Mouse (Mus musculus) midbrain, embryonic 15.5 days (tissue): ENCODE measurements at regions not wholly inside any gene's neighbourhood (a gene's known extent, or its start where the extent isn't known, plus 50 kb on each side); places are given as distances from the start of the nearest gene placed in this dataset.
A peak's percentile ranks its signal among the peaks of the same experiment; 100 is the strongest.

Experiments used
- ATAC-seq: fragments of 200-750 bp; cut with Nextera tagmentation; replicated peaks from 2 replicates; pipeline ENCODE4 v1.8.0; 2017; ENCODE audit warnings: moderate TSS enrichment
- H3K27ac ChIP-seq: fragments of 300-500 bp; sonication (generic); 2 replicates; pipeline ENCODE4 v1.5.1; 2015; ENCODE audit warnings: mild to moderate bottlenecking, inconsistent platforms
- H3K27me3 ChIP-seq: fragments of 300-500 bp; sonication (generic); replicated peaks from 2 replicates; pipeline ENCODE4 v1.6.1; 2015; ENCODE audit warnings: inconsistent platforms
- H3K36me3 ChIP-seq: fragments of 300-500 bp; sonication (generic); replicated peaks from 2 replicates; pipeline ENCODE4 v1.6.1; 2015; ENCODE audit warnings: inconsistent platforms
- H3K4me1 ChIP-seq: fragments of 300-500 bp; sonication (generic); 2 replicates; pipeline ENCODE4 v1.6.1; 2015; ENCODE audit warnings: inconsistent platforms
- H3K4me2 ChIP-seq: fragments of 300-500 bp; sonication (generic); 2 replicates; pipeline ENCODE4 v1.6.1; 2015; ENCODE audit warnings: inconsistent platforms, mild to moderate bottlenecking, moderate library complexity
- H3K4me3 ChIP-seq: fragments of 300-500 bp; sonication (generic); 2 replicates; pipeline ENCODE4 v1.5.1; 2015; ENCODE audit warnings: mild to moderate bottlenecking, inconsistent platforms
- H3K9ac ChIP-seq: fragments of 300-500 bp; sonication (generic); 2 replicates; pipeline ENCODE4 v1.6.1; 2015; ENCODE audit warnings: mild to moderate bottlenecking, inconsistent platforms
- H3K9me3 ChIP-seq: fragments of 300-500 bp; sonication (generic); 2 replicates; pipeline ENCODE4 v1.6.1; 2016; ENCODE audit warnings: inconsistent platforms
- WGBS: fragments of 180-500 bp; shearing (Covaris S2); methylation state at CpG from one replicate; pipeline ENCODE4 v1.1.7; 2015; ENCODE audit warnings: mixed read lengths; 5-methylcytosine and 5-hydroxymethylcytosine counted together

- WGBS = 71% methylated on average over 2 of the region's 2 CpGs
- H3K27me3 ChIP-seq = no peaks in the 10 kb centered on the region
- ATAC-seq = no peak
Observed at GRCm38 (mm10) chr3:64898610-64899009, 54.0 kb upstream of the Vmn2r7 start.

GRCm38 (mm10) chr3:64901317-64901892 lies 56.8 kb upstream of the Vmn2r7 start:
- H3K9me3 ChIP-seq = no peaks in the 10 kb centered on the region
- WGBS = 47% methylated on average over 2 of the region's 2 CpGs
- H3K27me3 ChIP-seq = no peaks in the 10 kb centered on the region
- no peak overlapping the region for H3K9ac ChIP-seq
- H3K4me2 ChIP-seq = no peak overlapping the region
- no peaks in the 10 kb centered on the region for H3K36me3 ChIP-seq
- no peak overlapping the region for H3K4me3 ChIP-seq
- peak; percentile 75 for ATAC-seq
- H3K27ac ChIP-seq = no peak overlapping the region
- H3K4me1 ChIP-seq = no peaks in the 10 kb centered on the region

More at GRCm38 (mm10) chr3:64898610-64899009, 54.0 kb upstream of the Vmn2r7 start:
- Histone ChIP-seq H3K4me2 (no peak overlapping the region), H3K9me3 (no peaks in the 10 kb centered on the region), H3K36me3 (no peaks in the 10 kb centered on the region), H3K4me3 (no peak overlapping the region), H3K4me1 (no peaks in the 10 kb centered on the region), H3K9ac (no peak overlapping the region), H3K27ac (no peak overlapping the region)

- Histone ChIP-seq H3K4me2 (peak overlapping the region; percentile 82), H3K27ac (no peak overlapping the region), H3K4me1 (peaks cover 8% of the 10 kb centered on the region), H3K9ac (peak overlapping the region; percentile 55), H3K36me3 (no peaks in the 10 kb centered on the region), H3K9me3 (no peaks in the 10 kb centered on the region), H3K4me3 (peak overlapping the region; percentile 45), H3K27me3 (no peaks in the 10 kb centered on the region)
- peak; percentile 74 for ATAC-seq
- 6% methylated on average over 16 of the region's 16 CpGs for WGBS
Observed at GRCm38 (mm10) chr3:64949307-64949706, 104.7 kb upstream of the Vmn2r7 start.

DNA sequence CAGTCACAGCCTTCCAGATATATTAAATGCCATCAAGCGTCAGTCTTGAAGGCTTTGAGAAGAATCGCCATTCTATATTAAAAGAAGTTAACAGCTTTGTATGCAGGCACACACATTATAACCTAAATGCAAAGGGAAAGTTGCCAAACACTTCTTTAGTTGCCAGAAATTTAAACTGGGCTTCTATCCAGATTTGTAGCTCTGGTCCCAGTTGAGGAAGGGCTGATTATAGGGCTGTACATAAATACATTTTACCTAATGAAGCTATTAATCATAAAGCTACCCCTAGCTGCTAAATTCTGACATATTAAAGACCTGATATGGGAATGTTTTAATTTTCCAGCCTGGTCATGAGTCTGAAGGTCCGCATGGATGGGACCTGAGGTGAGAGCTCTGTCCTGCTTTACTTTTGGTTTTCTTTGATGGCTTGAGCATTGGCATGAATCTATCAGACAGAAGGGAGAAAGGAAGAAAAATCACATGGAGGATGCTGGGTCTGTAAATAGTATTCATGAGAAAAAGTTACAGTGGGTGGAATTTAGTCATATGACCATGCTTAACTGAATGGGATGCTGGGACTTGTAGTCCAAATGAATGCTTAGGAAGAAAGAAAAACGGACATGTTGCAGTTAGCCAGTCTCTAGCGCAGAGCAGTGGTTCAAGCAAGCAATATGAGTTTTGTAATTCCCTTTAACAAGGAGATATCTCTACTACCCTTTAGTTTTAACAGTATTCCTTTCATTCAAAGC lies 120.3 kb upstream of the Vmn2r7 start:
- H3K27ac ChIP-seq = no peak overlapping the region
- H3K9me3 ChIP-seq = no peaks in the 10 kb centered on the region
- 80% methylated on average over 5 of the region's 5 CpGs for WGBS
- no peak overlapping the region for H3K4me2 ChIP-seq
- H3K9ac ChIP-seq = no peak overlapping the region
- no peaks in the 10 kb centered on the region for H3K4me1 ChIP-seq
- H3K27me3 ChIP-seq = no peaks in the 10 kb centered on the region
- H3K4me3 ChIP-seq = no peak overlapping the region
- no peaks in the 10 kb centered on the region for H3K36me3 ChIP-seq
- ATAC-seq = no peak

DNA sequence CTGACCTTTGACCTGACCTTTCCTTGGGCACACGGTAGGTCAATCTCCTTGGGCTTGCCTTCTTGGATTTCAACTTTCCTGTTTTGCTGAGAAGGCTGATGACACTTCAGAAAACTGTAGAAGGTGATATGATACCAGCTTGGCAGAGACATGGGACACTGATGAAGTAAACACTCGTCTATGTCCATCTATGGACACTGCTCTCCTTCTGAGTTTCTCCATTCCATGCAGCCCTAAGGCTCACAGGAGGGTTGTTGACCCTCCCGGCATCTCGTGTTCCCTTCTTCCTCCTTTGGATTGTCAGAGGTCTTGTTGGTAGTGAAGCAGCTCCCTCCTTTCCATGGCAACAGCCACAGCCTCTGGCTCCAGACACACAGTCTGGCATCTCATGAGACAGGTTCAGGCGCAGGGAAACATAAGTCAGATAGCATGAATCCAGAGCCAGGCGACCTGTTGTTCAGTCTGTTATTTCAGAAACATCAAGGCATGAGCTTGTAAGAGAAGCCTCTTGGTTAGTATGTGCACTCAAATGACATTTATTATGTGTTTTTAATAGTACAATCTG lies 120.9 kb upstream of the Vmn2r7 start:
- Histone ChIP-seq H3K4me3 (no peak overlapping the region), H3K27me3 (no peaks in the 10 kb centered on the region), H3K9me3 (no peaks in the 10 kb centered on the region), H3K9ac (no peak overlapping the region), H3K4me2 (no peak overlapping the region), H3K36me3 (no peaks in the 10 kb centered on the region), H3K27ac (no peak overlapping the region), H3K4me1 (no peaks in the 10 kb centered on the region)
- WGBS = 70% methylated on average over 6 of the region's 6 CpGs
- no peak for ATAC-seq

DNA sequence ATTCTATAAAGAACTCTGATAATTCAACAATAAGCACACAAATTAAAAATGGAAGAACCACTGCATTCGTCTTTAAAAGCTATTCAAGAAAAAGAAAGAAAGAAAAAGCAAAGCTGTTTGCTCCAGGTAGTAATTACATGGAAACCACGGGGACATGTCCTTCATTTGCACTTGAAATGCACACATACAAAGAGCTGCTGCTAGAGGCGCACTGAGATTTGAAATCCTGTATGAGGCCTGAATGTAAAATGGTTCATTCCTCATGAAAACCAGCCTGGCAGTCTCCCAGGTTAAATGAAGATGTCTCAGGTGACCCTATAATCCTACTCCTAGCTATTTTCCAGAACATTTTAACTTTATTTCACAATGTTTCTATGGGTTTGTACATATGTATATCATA lies 123.7 kb upstream of the Vmn2r7 start:
- Histone ChIP-seq H3K9me3 (no peaks in the 10 kb centered on the region), H3K4me1 (no peaks in the 10 kb centered on the region), H3K36me3 (no peaks in the 10 kb centered on the region), H3K4me2 (no peak overlapping the region), H3K27me3 (no peaks in the 10 kb centered on the region), H3K27ac (no peak overlapping the region), H3K9ac (no peak overlapping the region), H3K4me3 (no peak overlapping the region)
- ATAC-seq = peak; percentile 85
- 22% methylated on average over 3 of the region's 3 CpGs for WGBS

DNA sequence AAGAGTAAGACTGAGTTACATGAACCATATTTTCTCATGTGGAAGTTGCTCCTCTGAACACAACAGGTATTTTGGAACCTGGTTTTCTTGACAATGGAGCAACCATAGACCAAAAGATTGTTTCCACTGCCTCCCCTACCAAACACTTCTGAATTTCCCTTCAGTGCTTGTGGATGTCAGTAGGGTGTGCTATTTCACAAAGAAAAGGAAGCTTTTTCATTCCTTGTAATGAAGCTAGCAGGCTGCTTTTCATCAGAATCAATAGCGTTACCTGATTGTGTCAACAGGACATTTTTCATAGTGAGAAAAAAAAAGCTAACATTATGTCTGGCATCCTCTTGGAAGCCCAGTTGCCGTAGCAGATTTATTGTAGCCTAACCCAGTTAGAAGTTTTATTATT lies 124.8 kb upstream of the Kcnab1 start:
- Histone ChIP-seq H3K4me1 (no peaks in the 10 kb centered on the region), H3K27ac (no peak overlapping the region), H3K27me3 (no peaks in the 10 kb centered on the region), H3K36me3 (no peaks in the 10 kb centered on the region), H3K4me2 (no peak overlapping the region), H3K4me3 (no peak overlapping the region), H3K9ac (no peak overlapping the region), H3K9me3 (no peaks in the 10 kb centered on the region)
- no peak for ATAC-seq
- WGBS = 60% methylated on average over 2 of the region's 2 CpGs

- H3K36me3 ChIP-seq = no peaks in the 10 kb centered on the region
- no peaks in the 10 kb centered on the region for H3K27me3 ChIP-seq
- H3K9me3 ChIP-seq = no peaks in the 10 kb centered on the region
- no peak overlapping the region for H3K27ac ChIP-seq
- H3K4me2 ChIP-seq = no peak overlapping the region
- no peak for ATAC-seq
- H3K9ac ChIP-seq = no peak overlapping the region
- no peaks in the 10 kb centered on the region for H3K4me1 ChIP-seq
- 87% methylated on average over 1 of the region's 1 CpGs for WGBS
- H3K4me3 ChIP-seq = no peak overlapping the region
Observed at GRCm38 (mm10) chr3:64987665-64988064, 121.5 kb upstream of the Kcnab1 start.

- Histone ChIP-seq H3K36me3 (no peaks in the 10 kb centered on the region), H3K27ac (no peak overlapping the region), H3K9ac (no peak overlapping the region), H3K4me3 (no peak overlapping the region), H3K27me3 (no peaks in the 10 kb centered on the region), H3K9me3 (no peaks in the 10 kb centered on the region), H3K4me1 (no peaks in the 10 kb centered on the region), H3K4me2 (no peak overlapping the region)
- ATAC-seq = no peak
- 82% methylated on average over 4 of the region's 4 CpGs for WGBS
Observed at GRCm38 (mm10) chr3:64996451-64996850, 112.7 kb upstream of the Kcnab1 start.

- no peak overlapping the region for H3K4me2 ChIP-seq
- H3K9ac ChIP-seq = no peak overlapping the region
- H3K36me3 ChIP-seq = no peaks in the 10 kb centered on the region
- no peaks in the 10 kb centered on the region for H3K4me1 ChIP-seq
- no peaks in the 10 kb centered on the region for H3K9me3 ChIP-seq
- no peak overlapping the region for H3K27ac ChIP-seq
- no peaks in the 10 kb centered on the region for H3K27me3 ChIP-seq
- ATAC-seq = no peak
- no peak overlapping the region for H3K4me3 ChIP-seq
Observed at GRCm38 (mm10) chr3:64997552-64997951, 111.6 kb upstream of the Kcnab1 start.

DNA sequence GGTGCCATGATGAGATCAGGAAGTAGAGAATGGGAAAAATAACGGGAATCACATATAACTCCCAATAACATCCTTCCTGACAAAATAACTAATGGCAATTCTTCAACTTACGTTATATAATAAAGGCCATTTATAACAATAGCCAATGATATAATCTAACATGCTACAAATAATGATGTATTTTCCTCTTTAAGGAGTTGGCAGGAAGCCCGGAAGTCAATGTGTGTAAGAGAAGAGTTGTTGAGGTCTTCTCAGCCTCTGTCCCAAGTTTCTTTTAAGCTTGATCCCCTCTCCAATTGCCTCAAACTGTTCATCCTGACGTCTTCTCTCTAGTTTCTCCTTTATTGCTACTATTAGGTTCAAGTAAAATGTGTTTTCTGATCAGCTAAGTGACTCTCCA lies 108.1 kb upstream of the Kcnab1 start:
- H3K4me2 ChIP-seq = no peak overlapping the region
- no peaks in the 10 kb centered on the region for H3K27me3 ChIP-seq
- H3K36me3 ChIP-seq = no peaks in the 10 kb centered on the region
- 83% methylated on average over 4 of the region's 4 CpGs for WGBS
- no peak overlapping the region for H3K4me3 ChIP-seq
- H3K27ac ChIP-seq = no peak overlapping the region
- no peak overlapping the region for H3K9ac ChIP-seq
- ATAC-seq = no peak
- H3K4me1 ChIP-seq = no peaks in the 10 kb centered on the region
- no peaks in the 10 kb centered on the region for H3K9me3 ChIP-seq

DNA sequence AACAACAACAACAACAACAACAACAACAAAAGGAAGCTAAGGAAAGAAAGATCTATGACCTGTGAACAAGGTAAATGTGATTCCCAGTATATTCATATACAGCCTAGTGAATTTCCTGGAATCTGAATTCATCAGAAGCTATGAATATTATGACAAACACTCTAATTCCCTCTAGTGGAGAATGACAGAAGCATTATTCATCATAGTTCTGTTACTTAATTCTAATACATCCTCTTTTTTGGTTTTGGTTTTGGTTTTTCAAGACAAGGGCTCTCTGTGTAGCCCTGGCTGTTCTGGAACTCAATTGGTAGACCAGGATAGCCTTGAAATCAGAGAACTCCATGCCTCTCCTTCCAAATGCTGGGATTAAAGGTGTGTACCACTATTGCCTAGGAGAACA lies 106.6 kb upstream of the Kcnab1 start:
- Histone ChIP-seq H3K9me3 (no peaks in the 10 kb centered on the region), H3K27ac (no peak overlapping the region)

GRCm38 (mm10) chr3:65006127-65006526 lies 103.1 kb upstream of the Kcnab1 start:
- no peak overlapping the region for H3K4me2 ChIP-seq
- H3K4me1 ChIP-seq = no peaks in the 10 kb centered on the region
- no peaks in the 10 kb centered on the region for H3K36me3 ChIP-seq
- no peaks in the 10 kb centered on the region for H3K27me3 ChIP-seq
- no peaks in the 10 kb centered on the region for H3K9me3 ChIP-seq
- ATAC-seq = no peak
- no peak overlapping the region for H3K27ac ChIP-seq
- WGBS = 39% methylated on average over 1 of the region's 1 CpGs
- H3K9ac ChIP-seq = no peak overlapping the region
- H3K4me3 ChIP-seq = no peak overlapping the region

More for the DNA sequence above, 106.6 kb upstream of the Kcnab1 start:
- ATAC-seq = no peak
- Histone ChIP-seq H3K36me3 (no peaks in the 10 kb centered on the region), H3K4me1 (no peaks in the 10 kb centered on the region), H3K27me3 (no peaks in the 10 kb centered on the region), H3K4me2 (no peak overlapping the region), H3K4me3 (no peak overlapping the region), H3K9ac (no peak overlapping the region)
